Mouse (Mus musculus) CH12.LX (cell line): ENCODE results near the gene Lrrc23. TPM values are rescaled to one million over a fixed set of nuclear protein-coding genes. Genes with fewer than 3 reads are reported as not detected.

Experiments used
- DNase-seq: peaks from one replicate; pipeline ENCODE4 v3.0.0-alpha.2; 2013; ENCODE audit errors: extremely low read depth
- H3K27ac ChIP-seq: 2 replicates; pipeline ENCODE4 v1.5.1; 2012; ENCODE audit warnings: low read depth, mild to moderate bottlenecking, control low read depth, moderate library complexity; ENCODE audit not compliant: insufficient read depth
- H3K27me3 ChIP-seq: replicated peaks from 2 replicates; pipeline ENCODE3; 2012; ENCODE audit warnings: inconsistent platforms
- H3K36me3 ChIP-seq, 2 experiments: replicated peaks in 1 of 2; 2 replicates each; pipeline versions ENCODE3 to v1.6.1; 2012; ENCODE audit warnings: inconsistent platforms in 1 of 2, low read length in 1 of 2, mild to moderate bottlenecking in 1 of 2, mixed read lengths in 1 of 2, moderate library complexity in 1 of 2; ENCODE audit not compliant: control insufficient read depth in 1 of 2, insufficient read depth in 1 of 2
- H3K4me1 ChIP-seq, 2 experiments: 2 replicates each; pipeline ENCODE4 v1.6.1; 2012; ENCODE audit warnings: inconsistent platforms in 1 of 2, moderate library complexity in 1 of 2; ENCODE audit not compliant: insufficient read depth in 2 of 2, control insufficient read depth in 1 of 2
- H3K4me2 ChIP-seq: 2 replicates; pipeline ENCODE4 v1.6.1; 2012; ENCODE audit warnings: low read depth, mild to moderate bottlenecking, control low read depth; ENCODE audit not compliant: poor library complexity, insufficient read depth, severe bottlenecking
- H3K4me3 ChIP-seq, 3 experiments: fragments of 150-350 bp in 1 of 3; sonication (generic) in 1 of 3; replicated peaks in 1 of 3; 2 replicates each; pipeline versions ENCODE3 to v1.5.1; 2011 to 2012; ENCODE audit warnings: low read depth in 2 of 3, low read length in 2 of 3, mild to moderate bottlenecking in 2 of 3, moderate library complexity in 2 of 3, control low read depth in 1 of 3, improper control_type of control experiment in 1 of 3, inconsistent platforms in 1 of 3, mixed read lengths in 1 of 3; ENCODE audit not compliant: poor library complexity in 1 of 3
- H3K79me2 ChIP-seq: replicated peaks from 2 replicates; pipeline ENCODE4 v1.6.1; 2012; ENCODE audit warnings: mild to moderate bottlenecking, moderate library complexity; ENCODE audit not compliant: control insufficient read depth, poor library complexity, insufficient read depth, severe bottlenecking; ENCODE audit errors: extremely low read depth
- H3K9ac ChIP-seq: 2 replicates; pipeline ENCODE4 v1.6.1; 2012; ENCODE audit warnings: low read depth, mild to moderate bottlenecking, control low read depth, moderate library complexity; ENCODE audit not compliant: insufficient read depth
- H3K9me3 ChIP-seq: replicated peaks from 2 replicates; pipeline ENCODE3; 2012; ENCODE audit warnings: low read length, inconsistent platforms, mixed read lengths
- CHD1 ChIP-seq: IDR thresholded peaks from 2 replicates; pipeline ENCODE4 v1.6.1; 2012; ENCODE audit warnings: low read depth, low read length, improper control_type of control experiment, inconsistent platforms
- CHD2 ChIP-seq: IDR thresholded peaks from 2 replicates; pipeline ENCODE4 v1.6.1; 2011; ENCODE audit warnings: low read length, improper control_type of control experiment
- CTCF ChIP-seq, 2 experiments: IDR thresholded peaks in 1 of 2; conservative IDR thresholded peaks in 1 of 2; 2 replicates each; pipeline ENCODE4 v1.5.1; 2011 to 2012; ENCODE audit warnings: low read depth in 2 of 2, low read length in 2 of 2, improper control_type of control experiment in 1 of 2, inconsistent platforms in 1 of 2, mild to moderate bottlenecking in 1 of 2, moderate library complexity in 1 of 2
- E2F4 ChIP-seq: IDR thresholded peaks from 2 replicates; pipeline ENCODE4 v1.6.1; 2011; ENCODE audit warnings: low read depth, low read length, improper control_type of control experiment; ENCODE audit not compliant: insufficient replicate concordance
- ELF1 ChIP-seq: IDR thresholded peaks from 2 replicates; pipeline ENCODE4 v1.6.1; 2014; ENCODE audit warnings: low read depth, mild to moderate bottlenecking, inconsistent platforms, low read length, improper control_type of control experiment
- EP300 ChIP-seq: IDR thresholded peaks from 2 replicates; pipeline ENCODE4 v1.6.1; 2011; ENCODE audit warnings: low read length, improper control_type of control experiment
- ETS1 ChIP-seq: conservative IDR thresholded peaks from 2 replicates; pipeline ENCODE4 v1.6.1; 2012; ENCODE audit warnings: low read depth, mild to moderate bottlenecking, inconsistent platforms, low read length, improper control_type of control experiment, moderate library complexity
- GABPA ChIP-seq: IDR thresholded peaks from 2 replicates; pipeline ENCODE4 v1.6.1; 2012; ENCODE audit warnings: low read depth, low read length, improper control_type of control experiment, inconsistent platforms; ENCODE audit not compliant: insufficient replicate concordance
- HCFC1 ChIP-seq: IDR thresholded peaks from 2 replicates; pipeline ENCODE4 v1.6.1; 2012; ENCODE audit warnings: low read depth, mild to moderate bottlenecking, inconsistent platforms, low read length, improper control_type of control experiment
- JUN ChIP-seq: IDR thresholded peaks from 2 replicates; pipeline ENCODE4 v1.6.1; 2011; ENCODE audit warnings: low read depth, mild to moderate bottlenecking, low read length, improper control_type of control experiment, moderate library complexity; ENCODE audit not compliant: insufficient read depth
- JUND ChIP-seq: conservative IDR thresholded peaks from 2 replicates; pipeline ENCODE4 v1.6.1; 2011; ENCODE audit warnings: low read depth, low read length, improper control_type of control experiment
- KAT2A ChIP-seq: IDR thresholded peaks from 2 replicates; pipeline ENCODE4 v1.6.1; 2012; ENCODE audit warnings: low read length, improper control_type of control experiment, inconsistent platforms; ENCODE audit not compliant: insufficient replicate concordance
- MAFK ChIP-seq: IDR thresholded peaks from 2 replicates; pipeline ENCODE4 v1.6.1; 2011; ENCODE audit warnings: low read length, improper control_type of control experiment; ENCODE audit not compliant: insufficient replicate concordance
- MAX ChIP-seq: IDR thresholded peaks from 2 replicates; pipeline ENCODE4 v1.6.1; 2011; ENCODE audit warnings: low read length, improper control_type of control experiment
- MAZ ChIP-seq: IDR thresholded peaks from 2 replicates; pipeline ENCODE4 v1.6.1; 2012; ENCODE audit warnings: low read depth, mild to moderate bottlenecking, inconsistent platforms, low read length, improper control_type of control experiment, moderate library complexity
- MEF2A ChIP-seq: IDR thresholded peaks from 2 replicates; pipeline ENCODE4 v1.6.1; 2014; ENCODE audit warnings: low read depth, mild to moderate bottlenecking, inconsistent platforms, low read length, improper control_type of control experiment, borderline replicate concordance
- MXI1 ChIP-seq: IDR thresholded peaks from 2 replicates; pipeline ENCODE4 v1.6.1; 2011; ENCODE audit warnings: mild to moderate bottlenecking, low read depth, low read length, improper control_type of control experiment
- MYC ChIP-seq: IDR thresholded peaks from 2 replicates; pipeline ENCODE4 v1.6.1; 2011; ENCODE audit warnings: low read depth, mild to moderate bottlenecking, improper control_type of control experiment, low read length
- NELFE ChIP-seq: IDR thresholded peaks from 2 replicates; pipeline ENCODE4 v1.6.1; 2011; ENCODE audit warnings: low read depth, low read length, improper control_type of control experiment
- NRF1 ChIP-seq: IDR thresholded peaks from 2 replicates; pipeline ENCODE4 v1.6.1; 2014; ENCODE audit warnings: low read depth, mild to moderate bottlenecking, inconsistent platforms, low read length, improper control_type of control experiment, moderate library complexity
- PAX5 ChIP-seq: IDR thresholded peaks from 2 replicates; pipeline ENCODE4 v1.6.1; 2012; ENCODE audit warnings: low read length, inconsistent platforms, mixed read lengths
- POLR2A ChIP-seq: IDR thresholded peaks from 2 replicates; pipeline ENCODE4 v1.6.1; 2011; ENCODE audit warnings: low read depth, mild to moderate bottlenecking, improper control_type of control experiment, low read length
- POLR2AphosphoS2 ChIP-seq: IDR thresholded peaks from 2 replicates; pipeline ENCODE4 v1.6.1; 2011; ENCODE audit warnings: low read depth, low read length, improper control_type of control experiment
- RAD21 ChIP-seq: IDR thresholded peaks from 2 replicates; pipeline ENCODE4 v1.6.1; 2011; ENCODE audit warnings: low read depth, mild to moderate bottlenecking, low read length, improper control_type of control experiment, moderate library complexity
- RCOR1 ChIP-seq: conservative IDR thresholded peaks from 2 replicates; pipeline ENCODE4 v1.6.1; 2012; ENCODE audit warnings: low read depth, mild to moderate bottlenecking, inconsistent platforms, low read length, improper control_type of control experiment
- SIN3A ChIP-seq: IDR thresholded peaks from 2 replicates; pipeline ENCODE4 v1.6.1; 2012; ENCODE audit warnings: low read length, improper control_type of control experiment, inconsistent platforms
- SMC3 ChIP-seq: IDR thresholded peaks from 2 replicates; pipeline ENCODE4 v1.6.1; 2011; ENCODE audit warnings: low read depth, low read length, improper control_type of control experiment
- TBP ChIP-seq: conservative IDR thresholded peaks from 2 replicates; pipeline ENCODE4 v1.6.1; 2011; ENCODE audit warnings: low read depth, low read length, improper control_type of control experiment
- TCF12 ChIP-seq: IDR thresholded peaks from 2 replicates; pipeline ENCODE4 v1.6.1; 2014; ENCODE audit warnings: low read depth, mild to moderate bottlenecking, inconsistent platforms, low read length, improper control_type of control experiment
- UBTF ChIP-seq: IDR thresholded peaks from 2 replicates; pipeline ENCODE4 v1.6.1; 2012; ENCODE audit warnings: low read depth, mild to moderate bottlenecking, inconsistent platforms, low read length, improper control_type of control experiment, moderate library complexity
- USF1 ChIP-seq: IDR thresholded peaks from 2 replicates; pipeline ENCODE4 v1.6.1; 2014; ENCODE audit warnings: low read depth, mild to moderate bottlenecking, inconsistent platforms, low read length, improper control_type of control experiment
- ZC3H11A ChIP-seq: IDR thresholded peaks from 2 replicates; pipeline ENCODE4 v1.6.1; 2012; ENCODE audit warnings: low read depth, mild to moderate bottlenecking, inconsistent platforms, low read length, improper control_type of control experiment
- ZKSCAN1 ChIP-seq: IDR thresholded peaks from 2 replicates; pipeline ENCODE4 v1.6.1; 2012; ENCODE audit warnings: low read depth, inconsistent platforms, low read length, improper control_type of control experiment, borderline replicate concordance
- ZMIZ1 ChIP-seq: IDR thresholded peaks from 2 replicates; pipeline ENCODE4 v1.6.1; 2012; ENCODE audit warnings: low read depth, mild to moderate bottlenecking, inconsistent platforms, low read length, improper control_type of control experiment
- ZNF384 ChIP-seq: IDR thresholded peaks from 2 replicates; pipeline ENCODE4 v1.6.1; 2012; ENCODE audit warnings: low read depth, low read length, improper control_type of control experiment, inconsistent platforms
- dilution Hi-C: fragments of 300-500 bp; cut with MboI; formaldehyde crosslinking; loops from 2 replicates; pipeline ENCODE4 v1.14.3; 2020; ENCODE audit warnings: low sequenced_read_pairs; ENCODE audit not compliant: extremely low pct_unique_long_range_greater_than_20kb, extremely low pct_ligation_motif_present
- in situ Hi-C: fragments of 300-500 bp; cut with MboI; formaldehyde crosslinking; loops from 3 replicates; pipeline ENCODE4 v1.14.3; 2019; ENCODE audit warnings: low sequenced_read_pairs, low pct_ligation_motif_present, low pct_unique_long_range_greater_than_20kb, mixed read lengths
- polyA plus RNA-seq: library from polyadenylated mRNA; unstranded; fragments of >175 nt; gene quantifications from 2 replicates; pipeline ENCODE4 v1.2.1, GENCODE M21; 2012; ENCODE audit warnings: low read depth; ENCODE audit not compliant: insufficient read length
- total RNA-seq, 2 experiments: library from RNA; depleted of rRNA; stranded (reverse); fragments of 300-350 nt in 1 of 2; fragments of >200 nt in 1 of 2; gene quantifications; 2 replicates each; pipeline ENCODE4 v1.2.3; 2012 to 2014

Gene Lrrc23
- total and polyA plus RNA-seq, 3 experiments: 0.20 TPM; not detected in 2

DNA sequence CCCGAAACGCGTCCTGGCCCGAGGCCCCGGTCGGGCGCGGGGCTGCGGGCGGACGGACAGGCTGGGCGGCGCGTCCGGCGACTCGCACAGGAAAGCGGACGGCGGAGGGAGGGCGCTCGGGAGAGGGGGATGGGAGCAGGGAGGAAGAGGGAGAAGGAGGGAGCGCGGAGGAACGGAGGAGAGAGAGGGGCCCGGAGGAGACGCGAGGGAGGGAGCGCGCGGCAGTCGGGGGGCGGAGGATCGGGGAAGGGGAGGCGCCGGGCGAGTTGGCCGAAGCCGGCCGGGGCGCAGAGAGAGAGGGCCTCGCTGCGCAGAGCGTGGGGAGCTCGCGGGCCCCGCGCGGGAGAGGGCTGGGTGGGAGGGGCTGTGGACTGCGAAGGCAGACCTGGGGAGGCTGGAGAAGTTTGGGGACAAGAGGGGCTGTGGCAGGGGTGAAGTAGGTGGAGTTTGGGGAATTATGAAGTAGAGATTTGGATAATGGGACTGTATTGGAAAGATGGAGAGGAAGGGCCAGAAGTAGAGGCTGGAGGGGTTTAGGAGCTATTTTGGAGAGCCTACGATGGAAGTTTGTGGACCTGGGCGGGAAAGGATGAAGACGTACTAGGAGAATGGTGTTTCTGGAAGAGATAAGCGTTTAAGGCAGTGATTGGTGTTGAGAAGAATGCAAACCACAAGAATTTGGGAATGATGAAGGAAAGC is 22.7 kb downstream of the Lrrc23 start:
- Histone ChIP-seq H3K27me3 (no peaks in the 10 kb centered on the region), H3K4me3 (peak overlapping the region; percentile 66 to 95 (median 68))

DNA sequence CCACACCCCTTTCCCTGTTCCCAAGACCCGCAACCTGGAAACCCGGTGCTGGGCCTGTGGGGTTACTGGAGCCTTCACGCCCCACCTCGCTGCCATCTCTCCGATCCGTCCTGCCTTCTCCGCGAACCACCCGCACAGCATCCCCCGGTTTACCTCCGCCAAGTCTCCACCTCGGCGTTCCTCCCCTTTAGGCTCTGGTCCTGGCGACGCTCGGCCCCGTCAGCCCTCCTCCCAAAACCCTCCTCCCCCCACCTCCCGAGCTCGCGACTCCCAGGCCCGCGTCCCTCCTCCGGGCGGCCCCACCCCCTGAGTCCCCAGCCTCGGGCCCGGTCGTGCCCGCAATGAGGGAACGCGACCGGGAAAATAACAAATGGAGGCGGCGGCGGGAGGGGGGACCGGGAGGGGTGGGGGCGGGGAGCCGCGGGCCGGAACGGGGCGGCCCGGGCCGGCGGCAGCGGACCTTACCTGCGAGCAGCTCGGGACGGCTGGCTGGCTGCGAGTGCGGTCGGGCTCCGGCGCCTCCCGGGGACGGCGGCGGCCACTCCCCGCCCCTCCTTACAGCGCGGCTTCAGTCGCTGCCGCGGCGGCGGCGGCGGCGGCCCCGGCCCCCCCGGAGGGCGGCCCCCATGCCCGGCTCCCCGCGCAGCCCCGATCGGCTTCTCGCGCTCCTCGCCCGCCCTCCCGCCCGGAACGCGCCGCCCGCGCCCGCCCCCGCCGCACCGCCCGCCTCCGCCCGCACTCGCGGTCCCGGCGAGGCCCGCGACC is 23.5 kb downstream of the Lrrc23 start, which contains the start of the genes Gm45234 and Atn1:
Gm45234 (minus strand) TSS at position 191 of the 765 bp plus-strand sequence.
Atn1 (minus strand) TSS at position 694 of the 765 bp plus-strand sequence.
- dilution Hi-C loops: no loop called here
- Histone ChIP-seq H3K4me1 (peaks cover 5 to 39% of the 10 kb centered on the region in 2 experiments), H3K79me2 (peaks cover 6% of the 10 kb centered on the region; the same call in 1 of the 2 replicates), H3K4me2 (peak within 1 kb of the TSS; percentile 79), H3K36me3 (peaks cover 5 to 38% of the 10 kb centered on the region in 2 experiments), H3K9ac (peak within 1 kb of the TSS; percentile 95), H3K4me3 (peak within 1 kb of the TSS; percentile 66 to 95 (median 68)), H3K27me3 (no peaks in the 10 kb centered on the region), H3K9me3 (no peaks in the 10 kb centered on the region), H3K27ac (peak within 1 kb of the TSS; percentile 72)
- in situ Hi-C loops: no loop called here
- DNase-seq: no peak
- TF ChIP-seq TCF12 (no peak), SIN3A (0 out of 2 replicates have a peak, but pooled peaks have one; percentile 18), MXI1 (peak; percentile 57), TBP (no peak), POLR2AphosphoS2 (no peak), MAFK (no peak), GABPA (no peak), PAX5 (no peak), CHD2 (0 out of 2 replicates have a peak, but pooled peaks have one; percentile 25), ELF1 (no peak), ZNF384 (no peak), E2F4 (no peak), HCFC1 (peak; percentile 32; the same call in 1 of the 2 replicates), JUN (no peak), ZC3H11A (no peak), USF1 (no peak)

More for the DNA sequence above, 22.7 kb downstream of the Lrrc23 start:
- peak overlapping the region; percentile 72 for H3K27ac ChIP-seq
- H3K4me1 ChIP-seq: peaks cover 5 to 39% of the 10 kb centered on the region in 2 experiments
- peaks cover 6% of the 10 kb centered on the region; the same call in 1 of the 2 replicates for H3K79me2 ChIP-seq
- H3K36me3 ChIP-seq: peaks cover 8 to 41% of the 10 kb centered on the region in 2 experiments
- TF ChIP-seq CTCF (conservative IDR thresholded peaks at IDR 0.05 in 1 of 2, IDR thresholded peaks at IDR 0.05 in 1 of 2; ENCODE audit: low read depth in 2 of 2, low read length in 2 of 2) (no peak), ZC3H11A (no peak), JUN (no peak), MXI1 (peak; percentile 47; the same call in 1 of the 2 replicates), RCOR1 (no peak), POLR2A (peak; percentile 55; the same call in 1 of the 2 replicates), HCFC1 (peak; percentile 15; the same call in 1 of the 2 replicates), SIN3A (no peak; the same call in 1 of the 2 replicates), CHD2 (peak; percentile 56; the same call in 1 of the 2 replicates), USF1 (no peak), E2F4 (no peak), NELFE (no peak), MYC (no peak), MEF2A (no peak), RAD21 (no peak), KAT2A (no peak), MAFK (no peak), ELF1 (no peak), MAZ (peak; percentile 50; the same call in 1 of the 2 replicates), PAX5 (no peak), TBP (no peak), ZKSCAN1 (no peak), NRF1 (peak; percentile 24; the same call in 1 of the 2 replicates), MAX (no peak), JUND (no peak), EP300 (no peak), CHD1 (no peak), ETS1 (no peak), ZMIZ1 (no peak), TCF12 (0 out of 2 replicates have a peak, but pooled peaks have one; percentile 37), UBTF (peak; percentile 49; the same call in 1 of the 2 replicates), SMC3 (no peak)
- H3K4me2 ChIP-seq: peak overlapping the region; percentile 78
- H3K9ac ChIP-seq: peak overlapping the region; percentile 95
- dilution Hi-C loops (no loop called here), in situ Hi-C loops (no loop called here)
- DNase-seq: no peak
- H3K9me3 ChIP-seq: no peaks in the 10 kb centered on the region
